Mouse (Mus musculus): ENCODE results near the gene Srgap1.

Gene Srgap1

DNA sequence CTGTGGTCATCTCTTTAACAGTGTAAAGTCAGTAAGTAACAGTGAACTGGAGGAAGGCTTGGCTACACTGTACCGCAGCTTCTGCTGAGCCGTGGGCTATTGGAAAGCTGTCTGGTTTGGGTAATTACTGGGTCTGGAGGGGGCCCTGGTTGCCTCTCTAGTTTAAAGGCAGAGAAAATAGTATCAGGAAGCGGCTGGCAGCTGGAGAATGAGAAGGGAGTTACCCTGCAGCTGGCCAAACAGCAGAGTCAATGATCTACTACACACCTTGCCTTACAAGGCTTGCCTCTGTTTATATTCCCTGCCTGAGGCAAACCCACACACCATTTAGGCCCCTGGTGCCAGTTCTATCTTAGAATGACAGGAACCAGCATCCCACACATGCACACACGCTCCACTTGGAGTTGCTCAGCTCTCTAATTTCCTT is 174.0 kb downstream of the Srgap1 start:
- DNase-seq, result no peak

DNA sequence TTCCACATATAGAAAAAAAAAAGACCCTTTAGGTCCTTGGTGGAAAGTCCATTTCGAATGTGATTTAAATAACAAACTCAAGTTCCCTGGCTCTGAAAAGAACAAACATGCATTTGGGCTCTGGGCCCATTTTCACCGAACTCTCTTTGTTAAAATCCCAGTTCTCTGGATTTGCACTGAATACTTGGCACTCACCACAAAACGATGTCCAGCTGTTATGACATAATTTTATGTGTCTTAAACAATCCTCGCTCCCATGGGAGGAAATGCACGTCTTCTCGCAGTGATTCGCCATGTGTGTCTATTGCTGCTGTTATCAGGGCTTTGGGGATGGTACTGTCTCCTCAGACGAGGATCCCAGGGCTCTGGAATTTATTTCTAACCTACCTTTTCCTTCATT is 177.2 kb downstream of the Srgap1 start:
- DNase-seq, result no peak

DNA sequence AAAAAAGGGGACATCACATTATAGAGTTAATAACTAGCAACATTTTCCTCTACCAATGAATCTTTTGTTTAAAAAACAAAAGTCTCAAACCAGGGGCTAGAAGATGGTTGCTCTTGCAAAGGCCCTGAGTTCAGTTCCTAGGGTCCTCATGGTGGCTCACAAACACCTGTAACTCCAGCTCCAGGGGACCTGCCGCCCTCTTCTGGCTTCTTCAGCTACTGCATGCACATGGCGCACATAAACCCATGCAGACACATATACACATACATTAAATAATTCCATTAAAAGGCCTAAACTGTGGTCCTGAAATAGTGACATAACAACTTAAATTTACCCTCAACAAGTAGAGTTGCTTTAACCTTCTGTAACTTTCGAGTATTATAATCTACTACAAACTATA is 178.9 kb downstream of the Srgap1 start:
- no peak for DNase-seq

GRCm38 (mm10) chr10:121865503-121866239 is 181.4 kb downstream of the Srgap1 start:
- DNase-seq, result no peak

DNA sequence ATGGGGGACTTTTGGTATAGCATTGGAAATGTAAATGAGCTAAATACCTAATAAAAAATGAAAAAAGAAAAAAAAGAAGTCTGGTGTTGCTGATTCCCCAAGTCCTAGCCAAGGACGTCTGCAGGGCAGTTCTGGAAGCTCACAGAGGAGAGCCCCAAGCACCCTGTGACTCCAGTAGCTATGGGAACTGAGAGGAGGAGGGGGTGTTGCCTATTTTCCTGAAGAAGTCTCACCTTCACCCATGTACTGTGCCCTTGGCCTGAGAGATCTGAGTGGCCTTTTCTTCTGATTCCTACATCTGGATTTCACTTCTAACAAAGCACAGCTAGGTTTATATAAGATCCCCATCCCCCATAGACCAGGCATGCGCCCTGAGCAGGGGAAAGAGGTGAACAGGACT is 186.2 kb downstream of the Srgap1 start:
- no peak for DNase-seq

GRCm38 (mm10) chr10:121859803-121860571 is 187.1 kb downstream of the Srgap1 start:
- DNase-seq, result no peak

DNA sequence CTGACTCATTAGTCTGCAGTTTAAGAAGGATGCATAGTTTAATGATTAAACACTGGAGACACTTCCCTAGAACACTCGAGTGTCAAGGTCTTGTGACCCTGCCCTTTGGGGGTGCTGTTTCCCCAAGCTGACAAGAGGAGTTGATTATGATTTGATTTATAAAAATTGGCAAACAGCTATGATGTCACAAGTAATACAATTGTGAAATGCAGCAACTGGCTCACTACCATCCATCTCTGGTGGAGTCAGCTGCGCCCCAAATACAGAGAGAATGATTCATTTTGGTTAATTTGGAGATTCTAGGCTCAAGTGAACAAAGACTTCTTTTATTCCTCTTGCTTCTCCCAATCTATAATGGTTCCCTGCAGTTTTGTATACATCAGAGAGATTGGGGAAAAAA is 188.2 kb downstream of the Srgap1 start:
- no peak for DNase-seq

DNA sequence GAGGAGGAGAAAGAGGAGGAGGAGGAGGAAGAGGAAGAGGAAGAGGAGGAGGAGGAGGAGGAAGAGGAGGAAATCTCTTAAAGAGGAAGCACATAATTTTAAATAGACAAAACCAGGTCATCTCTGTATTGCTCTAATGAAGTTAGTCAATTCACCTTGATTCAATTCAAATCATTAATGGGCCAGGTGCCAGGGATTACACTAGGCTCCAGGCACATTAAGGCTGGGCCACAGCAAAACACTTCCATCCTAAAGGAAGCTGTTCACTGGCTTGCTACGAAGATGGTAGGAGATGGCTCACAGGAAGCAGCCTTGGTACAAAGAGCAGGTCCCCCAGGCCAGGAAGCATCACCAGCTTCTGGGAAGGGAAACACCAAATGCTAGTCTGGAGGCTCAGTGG is 189.0 kb downstream of the Srgap1 start:
- DNase-seq, result no peak

DNA sequence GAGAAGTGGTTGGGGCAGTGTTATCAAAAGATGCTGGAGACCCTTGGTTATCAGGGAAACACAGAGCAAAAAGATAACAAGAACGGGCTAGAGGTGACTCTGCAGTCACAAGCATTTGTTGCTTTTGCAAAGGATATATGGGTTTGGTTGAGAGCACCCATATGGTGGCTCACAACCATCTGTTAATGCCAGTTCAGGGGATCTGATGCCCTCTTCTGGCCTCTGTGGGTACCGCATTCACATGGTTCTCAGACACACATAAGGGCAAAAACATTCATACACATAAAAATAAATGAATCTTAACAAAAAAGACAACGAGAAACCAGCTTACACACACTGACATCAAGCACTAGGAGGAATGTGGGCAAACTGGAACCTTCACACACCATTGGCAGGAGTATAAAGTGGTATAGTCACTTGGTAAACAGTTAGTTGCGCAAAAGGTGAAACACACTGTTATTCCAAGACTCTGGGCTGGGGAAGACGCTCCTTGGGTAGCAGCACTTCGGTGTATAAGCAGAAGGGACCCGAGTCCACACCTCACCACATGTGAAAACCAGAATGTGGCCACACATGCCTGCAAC is 191.2 kb downstream of the Srgap1 start:
- DNase-seq, result no peak

DNA sequence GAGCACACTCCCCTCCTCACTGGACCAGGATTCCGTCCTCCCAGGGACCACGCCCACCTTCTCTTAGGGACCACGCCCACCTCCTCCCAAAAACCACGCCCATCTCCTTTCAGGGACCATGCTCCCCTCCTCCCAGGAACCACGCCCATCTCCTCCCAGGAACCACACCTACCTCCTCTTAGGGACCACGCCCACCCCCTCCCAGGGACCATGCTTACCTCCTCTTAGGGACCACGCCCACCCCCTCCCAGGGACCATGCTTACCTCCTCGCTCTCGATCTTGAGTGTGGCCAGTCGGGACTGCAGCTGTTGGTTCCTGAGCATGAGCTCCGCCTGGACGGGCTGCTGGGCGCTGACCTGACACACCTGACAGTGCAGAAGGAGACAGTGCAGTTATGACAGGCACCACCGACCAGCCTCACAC is 193.7 kb downstream of the Srgap1 start:
- DNase-seq, result no peak

- no peak for DNase-seq
Observed at GRCm38 (mm10) chr10:121849496-121849895, 197.6 kb downstream of the Srgap1 start.

GRCm38 (mm10) chr10:121845677-121846076 is 201.4 kb downstream of the Srgap1 start:
- DNase-seq, result no peak

DNA sequence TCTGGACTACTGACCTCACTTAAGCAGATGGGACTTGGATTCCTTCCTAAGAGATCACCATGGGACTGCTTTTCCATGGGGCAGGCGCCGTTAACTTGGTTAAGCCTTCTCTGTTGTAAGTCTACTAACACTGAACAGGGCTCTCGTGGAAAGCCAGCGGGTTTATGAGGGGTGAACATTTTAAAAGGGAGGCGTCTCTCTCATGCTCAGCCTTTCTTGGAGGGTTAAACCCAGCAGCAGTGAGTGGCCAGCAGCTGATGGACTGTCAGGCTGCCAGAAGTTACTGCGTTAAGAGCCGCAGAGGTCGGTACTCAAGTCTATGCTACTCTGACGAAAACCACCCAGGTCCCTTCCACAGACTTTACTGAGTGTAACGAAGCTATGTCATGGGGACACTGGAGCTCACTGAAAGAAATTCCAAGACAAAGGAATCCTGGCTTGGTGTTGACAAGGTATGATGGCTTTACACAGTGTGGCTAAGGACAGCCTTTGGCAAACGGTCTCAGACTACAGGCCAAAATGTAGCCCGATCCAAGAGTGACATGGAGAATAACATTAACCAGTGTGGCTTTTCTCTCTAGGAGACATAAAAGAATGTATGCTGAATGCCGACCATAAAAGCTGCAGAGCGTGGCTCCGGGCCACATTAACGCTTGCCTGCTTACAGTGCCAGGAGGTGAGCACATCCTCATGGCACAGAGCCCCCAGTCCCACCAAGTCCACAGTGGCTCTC is 209.8 kb downstream of the Srgap1 start:
- no peak for DNase-seq

DNA sequence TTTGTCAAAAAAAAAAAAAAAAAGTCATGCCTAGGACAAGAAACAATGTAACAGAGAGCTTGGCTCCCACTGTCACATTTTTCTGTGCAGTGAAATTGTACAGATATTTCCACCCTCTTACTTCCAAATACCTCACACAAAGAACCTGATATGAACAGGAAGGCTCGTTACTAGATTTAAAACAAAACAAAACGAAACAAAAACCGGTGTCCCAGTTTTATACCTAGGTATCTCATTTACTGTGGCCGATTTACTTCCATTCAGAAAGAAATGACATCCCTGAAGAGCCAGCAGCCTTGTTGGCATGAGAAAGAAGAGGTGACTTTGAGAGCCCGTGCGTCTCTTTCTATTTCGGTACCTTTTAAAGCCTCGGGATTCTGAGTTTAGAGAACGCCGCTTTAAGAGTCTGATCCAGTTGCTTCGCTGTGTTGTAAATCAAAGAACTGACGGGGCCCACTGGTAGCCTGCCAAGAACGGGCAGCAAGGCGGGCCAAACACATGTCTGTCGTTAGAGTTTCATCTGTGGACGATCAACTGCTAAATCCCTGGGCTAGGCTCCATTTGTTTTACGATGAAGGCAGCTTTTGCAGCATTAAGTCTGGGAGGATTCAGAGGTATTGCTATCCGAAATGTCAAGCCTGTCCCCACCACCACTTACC is 210.5 kb downstream of the Srgap1 start:
- no peak for DNase-seq

- DNase-seq, result no peak
Observed at GRCm38 (mm10) chr10:121833443-121833842, 213.7 kb downstream of the Srgap1 start.

GRCm38 (mm10) chr10:121830335-121831307 is 216.5 kb downstream of the Srgap1 start:
- no peak for DNase-seq

DNA sequence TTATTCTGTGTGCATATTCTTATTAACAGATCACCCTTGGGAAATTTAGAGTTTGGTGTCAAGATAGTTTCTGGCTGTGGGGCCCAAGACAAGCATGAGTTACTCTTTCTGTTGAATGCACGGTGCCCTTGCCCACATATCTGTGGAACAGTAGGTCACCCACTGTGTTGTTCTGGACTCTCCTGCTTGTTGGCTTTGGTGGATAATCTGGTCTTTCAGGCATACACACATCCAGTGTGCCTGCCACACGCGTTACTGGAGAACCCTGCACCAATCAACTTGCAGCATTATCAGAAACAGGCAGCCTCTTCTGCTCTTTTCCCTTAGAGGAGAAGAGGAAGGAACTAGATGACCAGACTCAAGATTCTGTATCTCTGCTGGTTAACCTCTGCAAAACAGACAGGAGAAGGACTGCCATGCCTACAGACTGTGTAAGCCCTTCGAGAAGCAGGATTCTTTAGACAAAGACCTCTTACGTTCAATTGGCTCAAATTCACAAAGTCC is 217.3 kb downstream of the Srgap1 start:
- DNase-seq, result no peak

DNA sequence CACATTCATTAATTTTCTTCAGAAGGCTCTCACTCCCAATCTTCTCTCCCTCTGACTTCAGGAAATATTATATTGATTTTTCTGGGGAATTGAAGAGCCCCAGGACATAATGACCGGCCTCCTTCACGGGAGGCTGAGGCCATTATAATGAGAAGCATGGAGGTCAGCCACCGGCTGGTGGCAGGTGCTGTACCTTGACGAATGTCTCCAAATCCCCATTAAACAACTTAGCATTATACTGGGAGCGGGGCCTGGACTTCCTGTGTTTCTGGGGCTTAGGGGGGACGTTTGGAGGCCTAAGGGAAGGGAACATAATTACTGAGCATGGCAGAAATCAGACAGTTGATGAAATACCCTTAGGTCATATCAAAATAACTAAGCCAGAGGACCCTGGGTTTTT is 218.1 kb downstream of the Srgap1 start:
- DNase-seq, result no peak

DNA sequence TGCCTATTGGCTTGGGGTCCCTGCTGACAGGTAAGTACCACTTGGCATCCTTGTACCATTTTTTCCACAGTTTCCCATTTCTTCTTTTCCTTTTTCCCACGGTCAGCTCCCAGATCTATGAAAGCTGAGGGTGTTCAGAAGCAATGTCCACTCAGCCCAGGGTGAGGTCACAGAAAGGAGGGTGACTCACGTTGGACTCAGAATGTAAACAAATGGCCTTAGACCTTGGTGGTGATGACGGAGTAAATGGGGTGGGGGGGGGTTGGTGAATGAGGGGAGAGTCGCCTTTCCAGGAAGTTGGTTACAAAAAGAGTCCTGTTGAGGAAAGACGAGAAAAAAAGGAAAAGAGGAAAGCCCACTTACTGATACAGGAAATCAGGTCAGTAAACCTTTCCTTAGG is 224.4 kb downstream of the Srgap1 start:
- no peak for DNase-seq

GRCm38 (mm10) chr10:121820846-121821245 is 226.3 kb downstream of the Srgap1 start:
- DNase-seq, result no peak

DNA sequence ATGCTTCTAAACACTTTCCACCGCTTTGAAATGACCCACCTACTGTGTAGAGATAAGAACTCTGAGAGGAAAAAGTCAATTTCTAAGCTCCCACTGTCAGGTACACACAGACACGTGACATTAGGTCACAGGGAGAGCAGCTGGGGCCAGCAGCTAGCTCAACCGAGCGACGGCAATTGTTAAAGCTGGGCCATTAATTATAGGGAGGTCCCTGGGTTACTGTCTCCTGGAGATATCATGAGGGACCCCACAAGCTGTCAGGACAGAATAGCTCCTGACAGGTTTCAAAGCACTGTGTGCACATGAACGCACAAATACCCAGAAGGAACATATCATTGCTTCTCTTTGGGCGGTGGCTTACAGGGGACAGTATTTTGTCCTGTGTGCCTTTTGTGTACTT is 229.1 kb downstream of the Srgap1 start:
- DNase-seq, result no peak

Measured in spleen, adult 18-20 months (tissue).